Mouse (Mus musculus): ENCODE results near the gene Nrm. TPM values are rescaled to one million over a fixed set of nuclear protein-coding genes. Genes with fewer than 3 reads are reported as not detected.

Gene Nrm
- 23.3 and 52.1 TPM in 2 replicates for polyA plus RNA-seq (2012; ENCODE audit: low replicate concordance)

DNA sequence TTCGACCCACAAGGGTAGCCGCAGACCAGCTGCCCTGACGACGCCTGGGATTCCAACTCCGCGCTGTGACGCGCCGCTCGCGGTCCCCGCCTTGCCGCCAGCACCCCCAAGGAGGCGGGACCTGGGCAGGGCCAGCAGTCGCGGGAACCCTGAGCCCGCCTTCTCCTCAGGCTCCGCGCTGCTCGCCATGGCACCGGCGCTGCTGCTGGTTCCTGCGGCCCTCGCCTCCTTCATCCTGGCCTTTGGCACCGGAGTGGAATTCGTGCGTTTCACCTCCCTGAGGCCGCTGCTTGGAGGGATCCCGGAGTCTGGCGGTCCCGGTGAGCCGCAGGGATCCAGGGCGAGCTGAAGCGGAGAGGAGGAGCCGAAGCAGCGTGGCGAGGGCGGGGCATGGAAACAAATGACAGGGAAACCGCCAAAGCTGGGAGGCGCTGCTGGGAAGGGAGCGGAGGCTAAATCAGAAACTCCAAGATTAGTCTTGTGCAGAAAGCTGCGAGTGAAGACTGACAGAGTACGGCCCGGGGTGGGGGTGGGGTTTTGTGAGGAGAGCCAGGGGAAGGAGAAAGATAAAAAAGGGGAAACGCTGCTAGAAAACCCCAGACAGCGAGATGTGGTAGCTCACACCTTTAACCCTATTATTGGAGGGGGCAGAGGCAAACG is at the start of gene Nrm:
Gene Nrm (plus strand): TSS at position 121 of the 660 bp plus-strand sequence.

DNA sequence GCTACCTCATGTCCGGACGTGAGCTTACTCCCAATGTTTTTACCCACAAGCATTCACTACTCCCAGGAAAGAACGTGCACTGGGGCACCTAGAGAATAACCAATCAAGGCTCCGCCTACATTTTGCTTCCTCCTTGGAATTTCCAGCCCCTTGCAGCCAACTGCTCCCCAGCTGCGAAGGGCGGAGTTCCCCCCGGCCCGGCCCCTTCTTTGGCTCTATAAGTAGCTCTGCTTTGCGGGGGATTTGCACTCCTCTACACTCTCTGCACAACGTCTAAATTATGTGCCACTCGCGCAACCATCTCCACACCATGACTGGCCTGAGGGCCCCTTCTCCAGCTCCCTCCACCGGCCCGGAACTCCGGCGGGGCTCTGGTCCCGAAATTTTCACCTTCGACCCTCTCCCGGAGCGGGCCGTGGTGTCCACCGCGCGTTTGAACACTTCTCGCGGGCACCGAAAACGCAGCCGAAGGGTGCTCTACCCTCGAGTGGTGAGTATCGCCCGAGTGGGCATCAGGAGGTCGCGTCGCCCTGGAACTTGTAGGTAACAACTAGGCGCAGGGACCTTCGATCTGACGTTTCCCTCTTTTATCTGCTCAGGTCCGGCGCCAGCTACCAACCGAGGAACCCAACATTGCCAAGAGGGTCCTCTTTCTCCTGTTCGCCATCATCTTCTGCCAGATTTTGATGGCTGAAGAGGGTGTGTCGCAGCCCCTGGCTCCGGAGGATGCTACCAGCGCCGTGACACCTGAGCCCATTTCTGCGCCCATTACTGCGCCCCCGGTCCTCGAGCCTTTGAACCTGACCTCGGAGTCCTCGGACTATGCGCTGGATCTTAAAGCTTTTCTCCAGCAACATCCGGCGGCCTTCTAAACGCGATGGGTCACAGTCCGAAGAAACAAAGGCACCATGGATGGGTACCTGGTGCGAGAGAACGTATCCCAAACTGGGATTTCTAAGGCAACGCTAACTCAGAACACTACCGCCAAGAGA is 39.4 kb upstream of the Nrm start, which contains the start of gene Ier3:
Gene Ier3 (plus strand): TSS at position 246 of the 992 bp plus-strand sequence.

DNA sequence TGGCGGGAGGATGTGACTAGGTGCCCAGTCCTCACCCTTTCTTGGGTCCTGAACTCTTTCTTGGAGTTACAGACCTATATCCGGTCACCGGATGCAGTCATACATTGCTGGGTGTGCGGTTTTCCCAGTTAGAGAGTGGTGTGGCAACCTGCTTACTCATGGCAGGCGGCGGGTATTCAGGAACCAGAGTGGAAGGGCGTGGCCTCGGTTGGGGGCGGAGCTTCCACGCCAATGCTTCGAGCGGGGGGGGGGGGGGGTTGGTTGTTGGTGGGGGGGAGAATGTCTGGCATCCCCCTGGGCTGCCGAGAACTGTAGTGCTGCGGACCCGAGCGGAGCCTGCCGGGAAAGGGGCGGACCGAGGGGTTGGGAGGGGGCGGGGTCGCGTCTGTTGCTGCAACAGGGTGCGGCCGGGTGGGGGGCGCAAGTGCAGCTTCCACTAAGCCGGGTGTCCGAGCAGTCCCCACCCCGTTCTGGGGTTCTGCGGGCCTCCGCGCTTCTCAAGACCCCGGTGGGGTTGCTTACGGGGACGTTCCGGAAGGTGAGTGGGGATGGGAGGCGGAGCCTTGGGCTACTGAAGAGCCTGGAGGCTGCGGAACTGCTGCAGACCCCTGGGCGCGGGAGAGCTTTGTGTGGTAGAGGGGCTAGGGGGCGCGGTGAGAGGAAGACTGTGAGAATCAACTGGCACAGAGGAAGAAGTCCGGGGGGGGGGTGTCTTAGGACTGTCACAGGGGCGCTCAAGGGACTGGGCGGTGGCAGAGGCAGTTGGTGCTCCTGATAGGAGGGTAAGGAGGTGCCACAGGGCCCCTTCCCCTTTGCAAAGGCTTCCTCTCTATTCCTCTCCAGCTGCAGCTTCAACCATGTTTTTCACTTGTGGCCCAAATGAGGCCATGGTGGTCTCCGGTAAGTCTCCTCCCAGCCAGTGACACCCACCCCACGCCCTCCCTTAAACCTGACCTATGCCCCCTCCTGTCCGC is 37.9 kb upstream of the Nrm start, which contains the start of gene Flot1:
Gene Flot1 (plus strand): TSS at position 267 of the 974 bp plus-strand sequence.

DNA sequence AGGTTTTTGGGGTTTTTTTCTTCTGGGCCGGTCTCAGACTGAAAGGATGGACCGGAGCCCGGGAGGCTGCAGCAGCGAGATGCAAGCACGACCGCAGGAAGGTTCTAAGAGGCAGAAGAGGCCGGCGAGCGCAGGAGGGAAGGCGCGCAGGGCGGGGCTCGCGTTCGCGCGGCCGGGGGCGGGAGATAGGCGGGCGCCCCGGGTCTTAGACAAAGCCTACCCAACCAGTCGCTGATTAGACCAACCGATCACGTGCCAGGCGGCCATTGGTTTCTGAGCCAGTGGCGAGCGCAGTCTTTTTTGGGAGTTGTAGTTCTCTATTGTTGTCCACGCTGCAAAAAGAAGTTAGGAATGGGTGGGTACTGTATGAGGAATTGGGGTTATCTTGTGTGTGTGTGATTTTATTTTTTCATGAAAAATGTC is 23.0 kb upstream of the Nrm start, which contains the start of gene Tubb5:
Gene Tubb5 (minus strand): TSS at position 185 of the 423 bp plus-strand sequence.

DNA sequence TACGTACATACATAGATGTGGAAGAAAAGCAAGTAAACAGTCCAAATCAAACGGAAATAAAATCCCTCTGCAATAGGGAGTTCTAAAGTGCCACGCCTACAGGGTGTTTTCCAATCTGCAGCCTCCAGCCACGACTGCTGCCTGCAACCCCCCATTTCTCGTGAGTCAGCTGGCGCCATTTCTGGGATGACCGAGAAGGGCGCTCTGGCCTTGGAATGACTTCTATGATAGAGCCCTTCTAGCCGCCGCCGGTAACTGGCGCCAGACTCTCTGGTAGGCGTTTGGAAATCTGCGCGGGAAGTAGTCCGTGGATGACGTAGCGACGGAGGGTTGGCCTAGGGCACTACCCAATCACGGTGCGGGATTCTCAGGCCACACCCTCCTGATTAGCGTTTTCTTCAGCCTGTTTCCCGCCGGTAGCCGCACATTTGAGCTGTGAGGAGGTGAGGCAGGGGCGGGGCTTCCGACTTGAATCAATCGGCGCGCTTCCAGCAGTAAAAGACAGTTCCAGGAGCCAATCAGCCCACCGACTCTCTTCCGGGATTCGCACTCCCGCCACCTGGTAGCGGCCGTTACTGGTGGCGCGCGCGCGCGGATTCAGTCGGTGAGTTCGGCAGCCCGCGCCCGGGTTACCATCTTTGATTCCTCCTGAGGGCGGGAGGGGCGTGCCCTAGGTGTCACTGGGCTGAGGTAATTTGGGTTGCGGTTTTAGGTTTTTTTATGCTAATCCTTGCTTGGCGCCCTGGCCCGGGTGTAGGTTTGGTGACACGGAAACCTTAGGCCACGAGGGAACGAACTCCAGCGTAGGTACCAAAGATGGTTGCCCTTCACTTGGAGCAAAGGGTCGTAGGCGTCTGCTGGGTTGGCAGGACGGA is 19.8 kb upstream of the Nrm start, which contains the start of gene Mdc1:
Gene Mdc1 (plus strand): TSS at position 440 of the 875 bp plus-strand sequence.

DNA sequence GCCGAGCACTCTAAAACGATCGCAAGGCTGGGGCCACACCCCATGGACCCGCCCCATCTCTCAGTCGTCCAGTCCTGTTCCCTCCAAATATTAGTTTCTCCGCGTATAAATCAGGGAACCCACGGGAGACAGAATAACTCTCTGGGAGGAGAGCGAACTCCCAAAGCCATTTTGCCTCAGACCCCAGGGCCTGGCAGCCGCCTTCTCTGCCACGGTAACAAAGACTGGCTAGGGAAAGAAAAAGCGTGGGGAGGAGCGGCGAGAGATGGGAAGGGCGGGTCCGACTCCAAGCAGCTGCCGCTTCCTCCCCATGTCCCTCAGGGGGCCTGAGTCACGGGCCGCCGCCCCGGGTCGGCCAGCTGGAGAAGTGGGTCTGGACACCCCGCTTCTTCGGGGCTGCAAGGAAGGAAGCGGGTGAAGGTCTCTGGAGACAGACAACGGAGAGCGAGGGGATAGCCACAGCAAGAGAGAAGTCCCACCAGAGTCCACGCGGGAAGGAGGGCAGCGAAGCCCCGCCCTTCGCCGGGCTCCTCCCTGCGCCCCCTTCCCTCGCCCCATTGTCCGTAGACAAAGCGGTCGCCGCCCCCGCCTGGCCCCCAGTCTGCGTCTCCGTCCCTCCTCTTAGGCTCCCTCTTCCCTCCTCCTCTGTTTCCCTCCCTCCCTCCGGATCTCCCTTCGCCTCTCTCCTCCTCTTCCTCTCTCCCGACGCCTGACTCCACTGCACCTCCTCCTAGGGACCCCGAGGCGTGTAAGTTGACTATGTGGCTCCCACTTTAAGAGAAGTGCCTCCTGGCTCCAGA is 4.6 kb downstream of the Nrm start, which contains the start of gene Ppp1r18:
Gene Ppp1r18 (plus strand): TSS at position 113 of the 800 bp plus-strand sequence.

DNA sequence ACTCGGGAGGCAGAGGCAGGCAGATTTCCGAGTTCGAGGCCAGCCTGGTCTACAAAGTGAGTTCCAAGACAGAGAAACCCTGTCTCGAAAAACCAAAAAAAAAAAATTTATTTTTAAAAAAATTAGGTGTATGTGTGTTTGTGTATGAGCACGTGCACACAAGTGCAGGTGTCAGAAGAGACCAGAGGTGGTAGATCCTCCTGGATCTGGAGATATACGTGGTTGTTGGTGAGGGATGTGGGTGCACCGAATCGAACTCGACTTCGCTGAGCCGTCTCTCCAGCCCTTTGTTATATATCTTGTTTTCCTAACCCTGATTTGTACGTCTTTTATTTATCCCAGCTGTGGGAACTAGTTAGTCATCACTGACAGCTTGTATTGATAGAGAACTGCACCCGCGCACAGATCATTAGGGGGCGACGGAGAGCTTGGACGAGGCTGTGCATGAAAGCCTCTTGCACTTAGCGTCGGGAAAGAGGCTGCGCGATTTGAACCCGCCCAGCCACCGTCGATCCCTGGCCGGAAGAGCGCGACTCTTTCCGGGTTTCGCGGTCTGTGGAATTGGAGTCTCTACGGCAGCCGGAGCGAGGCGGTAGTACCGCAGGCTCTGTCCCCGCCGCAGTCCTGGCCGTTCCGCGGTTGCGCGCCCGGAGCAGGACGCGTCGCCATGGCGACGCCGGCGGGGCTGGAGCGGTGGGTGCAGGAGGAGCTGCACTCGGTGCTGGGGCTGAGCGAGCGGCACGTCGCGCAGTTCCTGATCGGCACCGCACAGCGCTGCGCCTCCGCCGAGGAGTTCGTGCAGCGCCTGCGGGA is 18.3 kb downstream of the Nrm start, which contains the start of gene Dhx16:
Gene Dhx16 (plus strand): TSS at position 575 of the 813 bp plus-strand sequence.

DNA sequence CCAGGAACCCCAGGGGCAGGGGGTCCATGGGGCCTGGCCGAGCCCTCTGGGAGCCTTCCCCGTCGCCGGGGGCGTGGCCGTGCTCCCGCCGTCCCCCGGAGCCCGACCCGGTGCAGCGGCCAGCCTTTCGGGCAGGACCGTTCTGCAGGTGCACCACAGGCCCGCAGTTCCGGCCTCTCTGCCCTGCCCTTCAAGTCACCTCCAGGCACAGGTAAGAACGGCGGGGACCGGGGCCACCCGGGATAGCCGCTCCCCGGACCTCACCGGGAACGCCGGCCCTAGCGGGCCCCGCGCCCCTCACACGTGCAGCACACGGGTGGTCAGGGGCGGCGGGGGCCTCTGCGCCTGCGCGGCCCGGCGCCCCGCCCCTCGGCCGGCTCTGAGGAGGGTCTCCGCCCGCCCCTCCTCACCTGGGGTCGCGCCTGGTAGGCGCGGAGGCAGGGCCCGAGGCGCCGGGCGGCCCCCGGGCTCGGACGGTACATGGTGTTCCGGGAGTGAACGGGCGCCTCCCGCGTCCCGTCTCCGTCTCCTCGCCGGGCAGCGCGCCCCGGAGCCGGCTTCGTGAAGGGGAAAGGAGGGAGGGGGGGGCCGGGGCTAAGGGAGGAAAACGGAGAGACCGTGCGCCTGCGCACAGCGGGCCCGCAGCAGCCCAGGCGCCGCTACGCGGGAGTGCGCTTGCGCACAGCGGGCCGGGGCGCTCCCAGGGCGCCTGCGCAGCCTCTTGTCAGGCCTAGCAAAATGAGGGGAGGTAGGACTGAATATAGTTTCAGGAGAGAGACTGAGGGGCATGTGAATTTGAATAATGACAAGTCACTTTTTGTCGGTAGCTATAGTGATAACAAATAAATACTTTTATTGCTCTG is 35.9 kb downstream of the Nrm start, which contains the start of gene 2310061I04Rik:
Gene 2310061I04Rik (minus strand): TSS at position 651 of the 863 bp plus-strand sequence.

DNA sequence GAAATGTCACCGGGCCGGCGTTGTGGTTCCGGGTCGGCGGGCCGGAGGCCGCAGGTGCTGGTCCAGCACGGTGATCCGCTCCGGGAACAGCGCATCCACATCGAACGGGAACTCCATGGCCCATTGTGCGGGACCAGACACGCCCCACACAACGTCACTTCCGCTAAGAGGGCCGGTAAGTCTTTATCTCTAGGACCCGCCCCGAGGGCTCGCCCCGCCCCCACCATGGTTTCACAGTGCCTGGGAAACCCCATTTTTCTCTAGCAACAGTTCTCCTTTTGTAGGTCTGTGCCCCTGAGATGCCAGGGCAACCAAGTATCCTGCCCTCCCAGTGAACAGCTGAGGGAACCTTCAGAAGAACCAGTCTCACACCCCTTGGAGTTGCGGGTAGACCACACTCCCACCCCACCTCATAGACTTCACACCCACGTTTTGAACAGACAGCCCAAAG is 48.8 kb downstream of the Nrm start, which contains the start of gene Atat1:
Gene Atat1 (minus strand): TSS at position 157 of the 451 bp plus-strand sequence.

Other genes with a start within 250 kb of the Nrm start
- gene Gm9573, start 234.7 kb upstream of the Nrm start, polyA plus RNA-seq (2012; ENCODE audit: low replicate concordance), result not detected in 2 replicates
- not detected in 2 replicates for gene Mucl3, start 217.6 kb upstream of the Nrm start, polyA plus RNA-seq (2012; ENCODE audit: low replicate concordance)
- gene Vars2, start 193.7 kb upstream of the Nrm start, polyA plus RNA-seq (2012; ENCODE audit: low replicate concordance), result 46.5 and 99.2 TPM in 2 replicates
- gene Gtf2h4, start 187.6 kb upstream of the Nrm start, polyA plus RNA-seq (2012; ENCODE audit: low replicate concordance), result 8.3 and 11.4 TPM in 2 replicates
- 16.9 and 62.8 TPM in 2 replicates for gene Ddr1, start 156.7 kb upstream of the Nrm start, polyA plus RNA-seq (2012; ENCODE audit: low replicate concordance)
- gene Ier3, start 39.6 kb upstream of the Nrm start, polyA plus RNA-seq (2012; ENCODE audit: low replicate concordance), result 8.4 and 14.3 TPM in 2 replicates
- 36.3 and 38.3 TPM in 2 replicates for gene Flot1, start 38.1 kb upstream of the Nrm start, polyA plus RNA-seq (2012; ENCODE audit: low replicate concordance)
- gene Tubb5, start 23.0 kb upstream of the Nrm start, polyA plus RNA-seq (2012; ENCODE audit: low replicate concordance), result 31.4 and 191 TPM in 2 replicates
- 12.5 and 21.7 TPM in 2 replicates for gene Mdc1, start 19.8 kb upstream of the Nrm start, polyA plus RNA-seq (2012; ENCODE audit: low replicate concordance)
- gene Ppp1r18, start 4.3 kb downstream of the Nrm start, polyA plus RNA-seq (2012; ENCODE audit: low replicate concordance), result 342 and 589 TPM in 2 replicates
- gene Dhx16, start 18.5 kb downstream of the Nrm start, polyA plus RNA-seq (2012; ENCODE audit: low replicate concordance), result 46.8 and 73.3 TPM in 2 replicates
- gene 2310061I04Rik, start 36.1 kb downstream of the Nrm start, polyA plus RNA-seq (2012; ENCODE audit: low replicate concordance), result 119 and 299 TPM in 2 replicates
- 39.1 and 85.8 TPM in 2 replicates for gene Atat1, start 48.8 kb downstream of the Nrm start, polyA plus RNA-seq (2012; ENCODE audit: low replicate concordance)
- gene Mrps18b, start 55.1 kb downstream of the Nrm start, polyA plus RNA-seq (2012; ENCODE audit: low replicate concordance), result 4.0 and 5.1 TPM in 2 replicates
- gene Ppp1r10, start 55.1 kb downstream of the Nrm start, polyA plus RNA-seq (2012; ENCODE audit: low replicate concordance), result 36.3 and 53.1 TPM in 2 replicates
- gene Abcf1, start 108.4 kb downstream of the Nrm start, polyA plus RNA-seq (2012; ENCODE audit: low replicate concordance), result 54.6 and 83.7 TPM in 2 replicates
- gene Gnl1, start 118.5 kb downstream of the Nrm start, polyA plus RNA-seq (2012; ENCODE audit: low replicate concordance), result 75.2 and 143 TPM in 2 replicates
- 21.6 and 33.3 TPM in 2 replicates for gene Prr3, start 118.9 kb downstream of the Nrm start, polyA plus RNA-seq (2012; ENCODE audit: low replicate concordance)
- 12.6 and 22.5 TPM in 2 replicates for gene H2-T24, start 159.2 kb downstream of the Nrm start, polyA plus RNA-seq (2012; ENCODE audit: low replicate concordance)
- gene H2-T23, start 171.5 kb downstream of the Nrm start, polyA plus RNA-seq (2012; ENCODE audit: low replicate concordance), result 321 and 328 TPM in 2 replicates
- 38.3 and 49.1 TPM in 2 replicates for gene H2-T22, start 181.4 kb downstream of the Nrm start, polyA plus RNA-seq (2012; ENCODE audit: low replicate concordance)
- gene Gm6034, start 181.6 kb downstream of the Nrm start, polyA plus RNA-seq (2012; ENCODE audit: low replicate concordance), result 0.27 and 0.30 TPM in 2 replicates
- gene Gm11127, start 197.1 kb downstream of the Nrm start, polyA plus RNA-seq (2012; ENCODE audit: low replicate concordance), result 151 and 155 TPM in 2 replicates

Data from hematopoietic multipotent progenitor cell, adult 10-12 weeks (in vitro differentiated cells).